ENCODE assay signal across 19 mouse cellular contexts in genomic region chr4:14395282-14395681, GRCm38 (mm10).
"Had no signal": no experiment of that assay in that cellular context is flagged by ENCODE, and none has a peak within 500 bp of the region (broad histone marks: within the 10 kb centered on the region; RNA-seq: fewer than 3 reads in every experiment).

No protein-coding gene starts in this region.

- H3K4me3 ChIP-seq: liver, embryonic 15.5 days; lung, embryonic 15.5 days; megakaryocyte, embryonic 14.5 days; midbrain, embryonic 13.5 days; midbrain, embryonic 15.5 days; neural tube, embryonic 12.5 days had no signal

- H3K9me3 ChIP-seq: liver, embryonic 15.5 days; lung, embryonic 15.5 days; megakaryocyte, embryonic 14.5 days; midbrain, embryonic 13.5 days; midbrain, embryonic 15.5 days; neural tube, embryonic 12.5 days had no signal

- H3K36me3 ChIP-seq: liver, embryonic 15.5 days; lung, embryonic 15.5 days; midbrain, embryonic 13.5 days; midbrain, embryonic 15.5 days; neural tube, embryonic 12.5 days had no signal

- ATAC-seq: liver, postnatal 0 days; lung, postnatal 0 days; midbrain, embryonic 13.5 days; midbrain, embryonic 15.5 days had no signal

- H3K27me3 ChIP-seq: liver, embryonic 15.5 days; lung, embryonic 15.5 days; megakaryocyte, embryonic 14.5 days; midbrain, embryonic 13.5 days; midbrain, embryonic 15.5 days; neural tube, embryonic 12.5 days had no signal

- H3K4me2 ChIP-seq: liver, embryonic 15.5 days; lung, embryonic 15.5 days; midbrain, embryonic 11.5 days; midbrain, embryonic 13.5 days; midbrain, embryonic 15.5 days; neural tube, embryonic 12.5 days had no signal

- DNase-seq: liver, postnatal 0 days; lung, adult 2 months; lung, postnatal 14 days; lung, postnatal 36 days; right cerebral cortex, postnatal 25 days; right cerebral cortex, postnatal 4 days; spleen, adult 18-20 months; thymus, adult 2 months; thymus, postnatal 25 days; thymus, postnatal 4 days had no signal

- H3K27ac ChIP-seq: liver, embryonic 15.5 days; lung, embryonic 15.5 days; macrophage; midbrain, embryonic 13.5 days; midbrain, embryonic 15.5 days; neural tube, embryonic 12.5 days had no signal

- H3K9ac ChIP-seq: liver, embryonic 15.5 days; liver, postnatal 0 days; lung, embryonic 15.5 days; midbrain, embryonic 13.5 days; midbrain, embryonic 15.5 days; neural tube, embryonic 12.5 days had no signal

- H3K4me1 ChIP-seq: liver, embryonic 15.5 days; lung, embryonic 15.5 days; megakaryocyte, embryonic 14.5 days; midbrain, embryonic 13.5 days; midbrain, embryonic 15.5 days; neural tube, embryonic 12.5 days had no signal
